In genomic region chr8:79355721-79356434, GRCm38 (mm10) we compare ENCODE assay signal across 10 mouse cellular contexts. TPM values are rescaled to one million over a fixed set of nuclear protein-coding genes. Genes with fewer than 3 reads are reported as not detected.
DNase-seq lines count a peak whose midpoint lies in the region; ATAC-seq and TF ChIP-seq lines count a peak whose summit lies in the region.
"Had no signal": no experiment of that assay in that cellular context is flagged by ENCODE, and none has a peak within 500 bp of the region (broad histone marks: within the 10 kb centered on the region; RNA-seq: fewer than 3 reads in every experiment).

No protein-coding gene starts in this region.

- no peaks in the 10 kb centered on the region for H3K27me3 ChIP-seq in forebrain, postnatal 0 days (ENCODE audit: insufficient read depth, low read length)
- H3K27me3 ChIP-seq in midbrain, embryonic 10.5 days (ENCODE audit: low read depth, poor library complexity, severe bottlenecking), result no peaks in the 10 kb centered on the region
- no peaks in the 10 kb centered on the region for H3K27me3 ChIP-seq in heart, embryonic 10.5 days (ENCODE audit: insufficient read depth, poor library complexity, severe bottlenecking)
- H3K27me3 ChIP-seq: liver, embryonic 12.5 days; Patski had no signal

- DNase-seq in lung, postnatal 10 days, result peak; percentile 24
- no peak for DNase-seq in lung, adult 2 months
- peak; percentile 45 for DNase-seq in forebrain, postnatal 0 days
- DNase-seq in midbrain, embryonic 10.5 days (ENCODE audit: low spot score), result no peak
- DNase-seq in testis, postnatal 14 days (ENCODE audit: low spot score), result peak; percentile 51
- no peak for DNase-seq in heart, postnatal 36 days
- DNase-seq in cerebellum, postnatal 25 days, result no peak
- no peak for DNase-seq in heart, embryonic 10.5 days (ENCODE audit: low spot score)

- no peak for TF ChIP-seq CTCF in lung, adult 2 months (IDR thresholded peaks at IDR 0.05; ENCODE audit: insufficient read depth, low read length)
- TF ChIP-seq CTCF in forebrain, postnatal 0 days (IDR thresholded peaks at IDR 0.05; ENCODE audit: low read depth), result no peak

- H3K9me3 ChIP-seq in forebrain, postnatal 0 days (ENCODE audit: low read length), result no peaks in the 10 kb centered on the region
- no peaks in the 10 kb centered on the region for H3K9me3 ChIP-seq in midbrain, embryonic 10.5 days (replicated peaks)
- no peaks in the 10 kb centered on the region for H3K9me3 ChIP-seq in heart, embryonic 10.5 days
- H3K9me3 ChIP-seq: liver, embryonic 12.5 days had no signal

- ATAC-seq in forebrain, postnatal 0 days, result peak; percentile 77
- ATAC-seq: liver, embryonic 12.5 days; Patski had no signal

- intact Hi-C loops in heart, postnatal 36 days (cut with DNase I), result no loop called here

- 69% methylated on average over 16 of the region's 16 CpGs for WGBS in lung, adult 2 months
- WGBS in forebrain, postnatal 0 days, result 20% methylated on average over 16 of the region's 16 CpGs
- 36% methylated on average over 16 of the region's 16 CpGs for WGBS in midbrain, embryonic 10.5 days
- WGBS in heart, embryonic 10.5 days, result 73% methylated on average over 16 of the region's 16 CpGs

- peak overlapping the region; percentile 22; the same call in 1 of the 2 replicates for H3K9ac ChIP-seq in forebrain, postnatal 0 days
- H3K9ac ChIP-seq: liver, embryonic 12.5 days had no signal

- 0 out of 2 replicates have a peak overlapping the region, but pooled peaks have one; percentile 16 for H3K27ac ChIP-seq in forebrain, postnatal 0 days (ENCODE audit: low read depth, low read length)
- H3K27ac ChIP-seq in midbrain, embryonic 10.5 days (replicated peaks), result peak overlapping the region; percentile 64
- H3K27ac ChIP-seq in heart, embryonic 10.5 days, result no peak overlapping the region
- H3K27ac ChIP-seq: liver, embryonic 12.5 days had no signal

- no peak overlapping the region for H3K4me2 ChIP-seq in forebrain, postnatal 0 days (ENCODE audit: low read depth)
- H3K4me2 ChIP-seq: liver, embryonic 12.5 days had no signal

- H3K4me3 ChIP-seq in lung, adult 2 months (replicated peaks; ENCODE audit: extremely low read depth, low read depth, low read length), result no peak overlapping the region
- H3K4me3 ChIP-seq in forebrain, postnatal 0 days (ENCODE audit: low read depth, low read length), result no peak overlapping the region
- H3K4me3 ChIP-seq in midbrain, embryonic 10.5 days, result no peak overlapping the region
- H3K4me3 ChIP-seq in heart, embryonic 10.5 days, result no peak overlapping the region
- H3K4me3 ChIP-seq: liver, embryonic 12.5 days had no signal

- H3K4me1 ChIP-seq in lung, adult 2 months (ENCODE audit: control insufficient read depth, insufficient read depth, low read length), result peaks cover 2% of the 10 kb centered on the region; the same call in 1 of the 2 replicates
- peaks cover 10% of the 10 kb centered on the region for H3K4me1 ChIP-seq in forebrain, postnatal 0 days (ENCODE audit: insufficient read depth)
- H3K4me1 ChIP-seq in midbrain, embryonic 10.5 days, result peaks cover 21% of the 10 kb centered on the region
- peaks cover 10% of the 10 kb centered on the region for H3K4me1 ChIP-seq in heart, embryonic 10.5 days

- H3K36me3 ChIP-seq in forebrain, postnatal 0 days (ENCODE audit: insufficient read depth), result peaks cover 16% of the 10 kb centered on the region; the same call in 1 of the 2 replicates
- H3K36me3 ChIP-seq in midbrain, embryonic 10.5 days, result peaks cover 62% of the 10 kb centered on the region
- H3K36me3 ChIP-seq in heart, embryonic 10.5 days, result peaks cover 50% of the 10 kb centered on the region

- TF ChIP-seq POLR2A in lung, adult 2 months (IDR thresholded peaks at IDR 0.05; ENCODE audit: borderline replicate concordance, extremely low read depth, low read depth, low read length), result no peak

RNA-seq across cellular contexts. Expression of gene Smad1, which starts 43.4 kb away (rescaled TPM):
- polyA plus RNA-seq in lung, adult 2 months (2012; rRNA removed), result 35.0 and 46.0 TPM in 2 replicates
- total RNA-seq in forebrain, postnatal 0 days (2014; rRNA removed), result 62.6 and 80.1 TPM in 2 replicates
- 49.7 and 57.1 TPM in 2 replicates for polyA plus RNA-seq in forebrain, postnatal 0 days (2015; fragmentation: Nextera tagmentation; extraction: Ambion mirVana)
- 36.1 and 39.0 TPM in 2 replicates for polyA plus RNA-seq in midbrain, embryonic 10.5 days (2016; fragmentation: Nextera tagmentation; extraction: Ambion mirVana)
- 10 to 100 TPM; 16.2 to 18.0 TPM for total RNA-seq in heart, postnatal 36 days (2021)
- 20.1 and 32.1 TPM in 2 replicates for polyA plus RNA-seq in heart, embryonic 10.5 days (2016; fragmentation: Nextera tagmentation; extraction: Ambion mirVana)

Comparison
In these comparisons a context has a peak if more than half of its experiments do, and no peak if none do; other contexts are left out.
1. DNase-seq: peak in lung, postnatal 10 days (single experiment), forebrain, postnatal 0 days (single experiment) and testis, postnatal 14 days (single experiment); none in lung, adult 2 months (single experiment), midbrain, embryonic 10.5 days (single experiment), heart, postnatal 36 days (0 of 2), cerebellum, postnatal 25 days (0 of 2) and heart, embryonic 10.5 days (single experiment).